Mouse (Mus musculus) mesoderm, embryonic 11.5 days (tissue): Measurements from ENCODE around the gene Tnfsfm13.
"Not testable (repeated sequence)": the region's sequence is repeated elsewhere in the genome, so short reads cannot be mapped to it uniquely, and the experiment has no call there.

Experiments used
- DNase-seq: peaks from one replicate; pipeline ENCODE4 v3.0.0-alpha.2; 2012; ENCODE audit warnings: low read depth, low spot score

Tnfsfm13 gene

DNA sequence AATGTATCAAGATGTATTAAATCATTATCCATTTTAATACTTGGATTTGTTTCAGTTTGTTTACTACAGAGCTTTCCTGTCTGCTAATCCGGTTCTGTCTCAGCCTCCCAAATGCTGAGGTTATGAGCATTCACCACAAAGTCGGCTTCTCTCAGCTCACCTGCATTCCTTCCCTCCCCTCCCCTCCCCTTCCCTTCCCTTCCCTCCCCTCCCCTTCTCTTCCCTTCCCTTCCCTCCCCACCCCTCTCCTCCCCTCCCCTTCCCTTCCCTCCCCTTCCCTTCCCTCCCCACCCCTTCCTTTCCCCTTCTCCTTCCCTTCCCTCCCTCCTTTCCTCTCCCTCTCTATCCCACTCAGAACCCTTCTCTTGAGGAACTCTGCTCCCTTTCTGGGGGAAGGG lies 8.7 kb upstream of the Tnfsfm13 start:
- no peak for DNase-seq

DNA sequence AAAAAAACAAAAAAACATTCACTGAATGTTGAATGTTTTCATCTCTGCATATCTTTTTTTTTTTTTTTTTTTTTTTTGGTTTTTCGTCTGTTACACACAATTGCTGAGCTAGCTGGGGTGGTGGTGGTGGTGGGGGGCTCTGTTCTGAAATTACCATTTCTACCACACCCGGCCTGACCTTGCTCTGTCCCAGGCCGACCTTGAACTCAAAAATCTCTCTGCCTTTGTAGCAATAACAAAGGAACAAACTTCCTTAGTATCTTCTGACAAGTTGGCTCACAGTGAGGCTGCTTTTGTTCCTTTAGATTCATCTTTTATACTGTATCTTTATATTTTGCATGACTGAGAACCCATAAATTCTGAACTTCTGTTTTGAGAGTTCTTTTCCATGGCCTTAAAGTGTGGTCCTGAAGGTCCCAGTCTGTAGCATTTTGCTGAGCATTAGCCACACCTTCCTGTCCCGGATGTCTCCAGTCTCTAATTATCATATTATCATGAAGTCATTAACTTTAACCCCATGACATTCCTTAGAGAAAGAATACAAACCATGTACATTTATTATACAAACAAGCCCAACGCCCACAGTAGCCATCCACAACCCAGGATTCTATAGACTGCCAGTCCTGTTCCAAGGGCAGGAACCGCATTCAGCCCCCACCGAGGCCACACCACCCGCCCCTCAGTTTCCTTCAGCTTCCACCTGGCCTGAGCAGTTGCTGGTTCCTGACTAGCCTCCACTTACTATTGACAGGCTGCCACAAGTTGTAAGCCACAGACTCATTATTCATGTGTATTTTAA lies 8.1 kb upstream of the Tnfsfm13 start:
- no peak for DNase-seq

DNA sequence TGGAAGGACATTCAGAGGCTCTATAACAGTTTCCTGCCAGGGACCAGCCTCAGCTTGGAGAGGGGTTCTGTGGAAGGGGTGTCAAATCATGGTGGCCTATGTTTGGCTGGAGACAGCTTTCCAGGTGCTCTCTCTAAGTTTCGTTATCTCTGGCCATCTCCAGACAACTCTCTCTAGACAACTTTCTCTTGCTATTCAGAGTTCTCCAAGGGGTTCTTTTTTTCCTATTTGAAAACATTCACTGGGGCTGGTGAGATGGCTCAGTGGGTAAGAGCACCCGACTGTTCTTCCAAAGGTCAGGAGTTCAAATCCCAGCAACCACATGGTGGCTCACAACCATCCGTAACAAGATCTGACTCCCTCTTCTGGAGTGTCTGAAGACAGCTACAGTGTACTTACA lies 7.5 kb upstream of the Tnfsfm13 start:
- DNase-seq, result not testable (repeated sequence)

- not testable (repeated sequence) for DNase-seq
Observed at GRCm38 (mm10) chr11:69702886-69703285, 7.0 kb upstream of the Tnfsfm13 start.

- no peak for DNase-seq
Observed at GRCm38 (mm10) chr11:69699595-69699994, 3.7 kb upstream of the Tnfsfm13 start.

DNA sequence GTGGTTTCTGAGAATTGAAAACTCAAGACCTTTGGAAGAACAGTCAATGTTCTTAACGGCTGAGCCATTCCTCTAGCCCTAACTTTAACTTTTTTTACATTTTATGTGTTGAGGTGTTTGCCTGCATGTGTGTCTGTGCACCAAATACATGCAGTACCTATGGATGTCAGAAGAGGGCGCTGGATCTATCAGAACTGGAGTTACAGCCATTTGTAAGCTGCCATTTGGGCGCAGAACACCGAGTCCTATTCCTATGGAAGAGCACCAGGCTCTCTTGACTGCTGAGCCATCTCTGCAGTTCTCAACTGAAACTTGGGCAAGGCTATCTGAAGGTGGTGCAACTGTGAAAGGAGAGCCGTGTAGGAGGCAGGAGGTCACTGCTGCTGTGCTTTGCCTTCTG lies 2.7 kb upstream of the Tnfsfm13 start:
- no peak for DNase-seq

DNA sequence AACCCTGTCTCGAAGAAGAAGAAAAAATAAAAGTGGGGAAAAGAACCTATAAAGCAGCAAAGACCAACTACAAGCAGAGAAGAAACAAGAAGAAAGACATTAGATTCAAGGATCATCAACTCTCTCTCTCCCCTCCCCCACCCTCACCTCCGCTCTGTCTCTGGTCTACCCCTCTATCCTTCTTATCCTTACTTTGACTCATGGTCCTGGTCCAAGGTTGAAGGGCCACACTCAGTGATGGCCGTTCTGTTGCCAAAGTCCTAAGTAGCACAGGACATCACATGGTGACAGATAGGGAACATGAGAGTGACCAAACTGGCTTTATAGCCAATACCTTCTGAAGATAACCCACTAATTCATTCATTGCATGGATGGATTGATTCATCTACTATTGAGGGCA lies 1.5 kb upstream of the Tnfsfm13 start:
- DNase-seq, result no peak

- DNase-seq, result no peak
Observed at GRCm38 (mm10) chr11:69695046-69695360, 895 bp downstream of the Tnfsfm13 start.

- DNase-seq, result no peak
Observed at GRCm38 (mm10) chr11:69693421-69693965, 2.4 kb downstream of the Tnfsfm13 start.

DNA sequence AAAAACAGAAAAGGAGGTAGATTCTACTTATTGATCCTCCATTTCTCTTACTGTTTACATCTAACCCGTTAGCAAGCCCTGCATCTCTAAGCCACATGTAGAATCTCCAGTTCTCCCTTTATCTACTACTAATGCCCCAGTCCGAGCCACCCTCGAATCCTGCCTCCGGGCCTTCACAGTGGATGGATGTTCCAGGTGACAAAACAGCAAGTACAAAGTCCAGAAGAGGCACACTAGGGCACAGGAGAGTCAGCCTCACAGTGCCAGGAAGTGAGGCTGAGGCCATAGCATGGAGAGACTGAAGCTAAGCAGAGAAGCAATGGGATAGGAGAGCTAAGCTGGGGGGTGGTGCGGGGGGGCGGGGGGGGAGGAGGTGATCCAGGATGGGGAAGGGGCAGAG lies 3.0 kb downstream of the Tnfsfm13 start:
- DNase-seq, result no peak

GRCm38 (mm10) chr11:69692196-69692811 lies 3.6 kb downstream of the Tnfsfm13 start:
- no peak for DNase-seq

DNA sequence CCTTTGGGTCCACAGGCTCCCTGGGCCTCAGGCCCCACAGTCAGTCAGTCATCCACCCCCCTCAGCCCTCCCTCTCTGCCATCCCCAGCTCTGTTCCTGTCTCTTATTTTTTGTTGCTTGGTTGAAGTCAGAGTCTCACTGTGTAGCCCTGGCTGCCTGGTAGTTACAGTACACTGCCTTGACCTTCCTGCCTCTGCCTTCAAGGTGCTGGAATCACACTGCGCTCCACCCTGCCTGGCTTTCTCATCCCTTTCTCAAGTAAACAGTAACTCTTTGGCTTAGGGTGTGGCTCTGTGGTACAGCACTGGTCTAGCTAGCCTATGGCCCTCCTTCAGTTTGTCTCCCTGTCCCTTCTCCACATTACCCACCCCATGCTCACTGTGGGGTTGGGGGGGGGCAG lies 6.0 kb downstream of the Tnfsfm13 start:
- no peak for DNase-seq

GRCm38 (mm10) chr11:69687061-69687460 lies 8.8 kb downstream of the Tnfsfm13 start:
- no peak for DNase-seq

DNA sequence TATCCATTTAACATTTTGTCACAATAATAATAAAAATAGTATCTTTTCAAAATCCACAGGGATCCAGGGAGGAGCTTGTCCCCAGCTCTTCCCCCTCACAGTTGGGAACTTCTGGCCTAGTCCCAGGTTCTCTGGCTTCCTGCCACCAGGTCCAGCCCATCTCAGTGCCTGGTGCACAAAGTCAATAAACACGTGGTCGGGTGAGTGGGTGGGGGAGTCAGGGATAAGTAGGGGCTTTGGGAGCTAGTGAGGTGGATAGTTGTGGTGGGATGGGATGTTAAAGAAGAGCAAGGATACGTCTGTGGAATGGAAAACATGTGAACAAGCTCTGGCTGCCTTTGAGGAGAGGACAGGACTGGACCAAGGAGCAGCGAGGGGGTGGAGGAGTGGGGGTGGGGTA lies 9.5 kb downstream of the Tnfsfm13 start:
- no peak for DNase-seq

GRCm38 (mm10) chr11:69685526-69686148 lies 10.3 kb downstream of the Tnfsfm13 start, which contains the start of gene Tnfsf13:
Tnfsf13 (minus strand) TSS chr11:69685784.
- DNase-seq, result no peak

GRCm38 (mm10) chr11:69684936-69685335 lies 11.0 kb downstream of the Tnfsfm13 start:
- no peak for DNase-seq

DNA sequence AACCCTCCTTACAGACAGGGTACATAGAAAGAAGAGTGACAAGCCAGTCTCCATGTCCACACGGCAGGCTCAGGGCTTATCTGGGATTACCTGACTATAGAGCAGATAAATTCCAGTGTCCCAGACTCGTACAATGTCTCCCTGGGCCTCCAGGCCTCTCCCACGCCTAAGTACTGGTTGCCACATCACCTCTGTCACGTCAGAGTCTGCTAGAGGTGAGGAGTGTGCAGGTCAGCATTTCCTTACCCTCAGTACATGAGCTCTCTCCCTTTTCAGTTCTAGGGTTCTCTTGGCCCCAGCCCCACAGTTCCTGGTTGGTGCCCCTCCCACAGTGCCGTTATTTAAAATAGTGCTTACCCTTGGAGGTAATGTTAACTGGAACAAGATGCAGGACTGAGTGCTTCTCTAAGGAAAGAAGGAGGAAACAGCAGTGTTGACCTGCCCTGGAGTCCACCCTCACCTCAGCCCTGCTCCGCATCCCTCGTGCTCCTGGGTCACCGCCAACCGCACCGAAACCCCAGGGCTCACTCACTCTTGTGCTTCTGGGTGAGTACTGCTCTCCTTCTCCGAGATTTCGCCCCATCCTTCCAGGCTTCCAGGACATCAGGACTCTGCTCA lies 11.7 kb downstream of the Tnfsfm13 start:
- DNase-seq, result no peak

DNA sequence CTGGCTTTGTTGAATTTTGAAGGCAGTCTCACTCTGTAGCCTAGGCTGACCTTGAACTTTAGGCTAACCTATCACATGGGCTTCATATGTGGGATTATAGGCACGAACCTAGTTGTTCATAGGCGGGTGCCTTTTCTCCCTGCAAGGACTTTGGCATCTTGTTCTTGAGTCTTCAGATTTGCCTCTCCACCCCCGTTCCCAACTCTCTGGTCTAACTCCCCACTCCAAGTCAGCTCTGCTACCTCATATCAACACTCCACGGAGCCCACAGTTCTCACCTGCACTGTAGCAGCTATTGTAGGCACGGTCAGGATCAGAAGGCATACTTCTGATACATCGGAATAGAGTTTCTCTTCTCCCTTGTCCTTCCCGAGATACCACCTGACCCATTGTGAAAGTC lies 12.3 kb downstream of the Tnfsfm13 start:
- DNase-seq, result no peak

- peak; percentile 95 for DNase-seq
Observed at GRCm38 (mm10) chr11:69682840-69683533, 12.9 kb downstream of the Tnfsfm13 start.

GRCm38 (mm10) chr11:69682209-69682839 lies 13.6 kb downstream of the Tnfsfm13 start:
- DNase-seq, result no peak
